Mouse (Mus musculus): ENCODE results near the gene Tpx2. TPM values are rescaled to one million over a fixed set of nuclear protein-coding genes. Genes with fewer than 3 reads are reported as not detected.
A peak's percentile ranks its signal among the peaks of the same experiment; 100 is the strongest.

Tpx2 gene
- total RNA-seq, 2 experiments from 2014 or later: 1.7 to 2.2 TPM

GRCm38 (mm10) chr2:152847057-152847814 lies 528 bp upstream of the Tpx2 start:
- intact Hi-C loops (cut with DNase I): no loop called here
- no peak for DNase-seq (ENCODE audit: low spot score in 2 of 2)

- DNase-seq (ENCODE audit: low spot score in 2 of 2): no peak
- intact Hi-C loops (cut with DNase I): no loop called here
These were observed 702 bp downstream of the Tpx2 start for GRCm38 (mm10) chr2:152848466-152848865.

GRCm38 (mm10) chr2:152859501-152859900 lies 11.7 kb downstream of the Tpx2 start:
- no peak for DNase-seq (ENCODE audit: low spot score in 2 of 2)
- intact Hi-C loops (cut with DNase I): no loop called here

GRCm38 (mm10) chr2:152861891-152862290 lies 14.1 kb downstream of the Tpx2 start:
- no peak for DNase-seq (ENCODE audit: low spot score in 2 of 2)
- intact Hi-C loops (cut with DNase I): no loop called here

GRCm38 (mm10) chr2:152862638-152863037 lies 14.9 kb downstream of the Tpx2 start:
- intact Hi-C loops (cut with DNase I): no loop called here
- no peak for DNase-seq (ENCODE audit: low spot score in 2 of 2)

- intact Hi-C loops (cut with DNase I): no loop called here
These were observed 15.6 kb downstream of the Tpx2 start for GRCm38 (mm10) chr2:152863346-152863745.

GRCm38 (mm10) chr2:152878239-152878638 lies 30.5 kb downstream of the Tpx2 start:
- intact Hi-C loops (cut with DNase I): no loop called here
- no peak for DNase-seq (ENCODE audit: low spot score in 2 of 2)

More at GRCm38 (mm10) chr2:152863346-152863745, 15.6 kb downstream of the Tpx2 start:
- no peak for DNase-seq (ENCODE audit: low spot score in 2 of 2)

GRCm38 (mm10) chr2:152880898-152881297 lies 33.1 kb downstream of the Tpx2 start:
- intact Hi-C loops (cut with DNase I): no loop called here
- DNase-seq (ENCODE audit: low spot score in 2 of 2): no peak

- peak; percentile 38 to 94 for DNase-seq (ENCODE audit: low spot score in 2 of 2)
- intact Hi-C loops (cut with DNase I): no loop called here
These were observed 36.4 kb downstream of the Tpx2 start for GRCm38 (mm10) chr2:152884101-152884645.

GRCm38 (mm10) chr2:152887230-152887629 lies 39.5 kb downstream of the Tpx2 start:
- no peak for DNase-seq (ENCODE audit: low spot score in 2 of 2)
- intact Hi-C loops (cut with DNase I): no loop called here

- intact Hi-C loops (cut with DNase I): no loop called here
- DNase-seq (ENCODE audit: low spot score in 2 of 2): no peak
These were observed 41.0 kb downstream of the Tpx2 start for GRCm38 (mm10) chr2:152888774-152889173.

- DNase-seq (ENCODE audit: low spot score in 2 of 2): no peak
- intact Hi-C loops (cut with DNase I): no loop called here
These were observed 48.1 kb downstream of the Tpx2 start for GRCm38 (mm10) chr2:152895834-152896233.

- DNase-seq (ENCODE audit: low spot score in 2 of 2): no peak
- intact Hi-C loops (cut with DNase I): no loop called here
These were observed 49.2 kb downstream of the Tpx2 start for GRCm38 (mm10) chr2:152896926-152897325.

- intact Hi-C loops (cut with DNase I): no loop called here
- DNase-seq (ENCODE audit: low spot score in 2 of 2): peak in 1 of 2 experiments; percentile 51
These were observed 51.2 kb downstream of the Tpx2 start for GRCm38 (mm10) chr2:152899011-152899410.

GRCm38 (mm10) chr2:152901296-152901695 lies 53.5 kb downstream of the Tpx2 start:
- no peak for DNase-seq (ENCODE audit: low spot score in 2 of 2)
- intact Hi-C loops (cut with DNase I): no loop called here

GRCm38 (mm10) chr2:152902658-152903057 lies 54.9 kb downstream of the Tpx2 start:
- DNase-seq (ENCODE audit: low spot score in 2 of 2): no peak
- intact Hi-C loops (cut with DNase I): no loop called here

GRCm38 (mm10) chr2:152903586-152903985 lies 55.8 kb downstream of the Tpx2 start:
- intact Hi-C loops (cut with DNase I): no loop called here
- no peak for DNase-seq (ENCODE audit: low spot score in 2 of 2)

GRCm38 (mm10) chr2:152904127-152904643 lies 56.4 kb downstream of the Tpx2 start:
- no peak for DNase-seq (ENCODE audit: low spot score in 2 of 2)
- intact Hi-C loops (cut with DNase I): no loop called here

GRCm38 (mm10) chr2:152905036-152905829 lies 57.5 kb downstream of the Tpx2 start:
- intact Hi-C loops (cut with DNase I): no loop called here
- DNase-seq (ENCODE audit: low spot score in 2 of 2): no peak

GRCm38 (mm10) chr2:152906274-152907037 lies 58.7 kb downstream of the Tpx2 start:
- intact Hi-C loops (cut with DNase I): no loop called here
- no peak for DNase-seq (ENCODE audit: low spot score in 2 of 2)

All from left cerebral cortex, postnatal 25 days (tissue).